Mouse (Mus musculus) forebrain, embryonic 16.5 days (tissue): Measurements from ENCODE around the gene Prkar2b. TPM values are rescaled to one million over a fixed set of nuclear protein-coding genes. Genes with fewer than 3 reads are reported as not detected.
A peak's percentile ranks its signal among the peaks of the same experiment; 100 is the strongest.

ENCODE experiments used
- ATAC-seq: fragments of 200-750 bp; cut with Nextera tagmentation; 2 replicates; pipeline ENCODE4 v1.8.0; 2017; ENCODE audit warnings: mild to moderate bottlenecking, moderate library complexity
- H3K27ac ChIP-seq: fragments of 300-500 bp; sonication (generic); 2 replicates; pipeline ENCODE4 v1.5.1; 2014; ENCODE audit warnings: low read length, control low read depth
- H3K27me3 ChIP-seq: fragments of 300-500 bp; sonication (generic); replicated peaks from 2 replicates; pipeline ENCODE4 v1.6.1; 2014; ENCODE audit warnings: low read length; ENCODE audit not compliant: control insufficient read depth, insufficient read depth
- H3K36me3 ChIP-seq: fragments of 300-500 bp; sonication (generic); 2 replicates; pipeline ENCODE4 v1.6.1; 2014; ENCODE audit not compliant: control insufficient read depth, insufficient read depth
- H3K4me1 ChIP-seq: fragments of 300-500 bp; sonication (generic); replicated peaks from 2 replicates; pipeline ENCODE4 v1.6.1; 2014; ENCODE audit warnings: low read length; ENCODE audit not compliant: control insufficient read depth, insufficient read depth
- H3K4me2 ChIP-seq: fragments of 300-500 bp; sonication (generic); 2 replicates; pipeline ENCODE4 v1.6.1; 2014; ENCODE audit warnings: mild to moderate bottlenecking, low read length, control low read depth
- H3K4me3 ChIP-seq: fragments of 300-500 bp; sonication (generic); replicated peaks from 2 replicates; pipeline ENCODE4 v1.5.1; 2014; ENCODE audit warnings: mild to moderate bottlenecking, low read length, control low read depth
- H3K9ac ChIP-seq: fragments of 300-500 bp; sonication (generic); replicated peaks from 2 replicates; pipeline ENCODE4 v1.6.1; 2014; ENCODE audit warnings: low read depth, low read length, control low read depth
- H3K9me3 ChIP-seq: fragments of 300-500 bp; sonication (generic); 2 replicates; pipeline ENCODE4 v1.6.1; 2016; ENCODE audit warnings: low read length; ENCODE audit not compliant: control insufficient read depth
- WGBS: fragments of 180-500 bp; shearing (Covaris S2); extraction: QIAGEN DNeasy Blood & Tissue Kit; methylation state at CpG from one replicate; pipeline ENCODE4 v1.1.7; 2014; 5-methylcytosine and 5-hydroxymethylcytosine counted together
- polyA plus RNA-seq: library from polyadenylated mRNA; unstranded; fragments of >200 nt; fragmentation: Nextera tagmentation; extraction: Ambion mirVana; gene quantifications from 2 replicates; pipeline ENCODE4 v1.2.1, GENCODE M21; 2015

Gene Prkar2b
- polyA plus RNA-seq, 1 experiment from 2014 or later: 140 TPM

GRCm38 (mm10) chr12:31969111-31969510 is 92.0 kb downstream of the Prkar2b start:
- no peaks in the 10 kb centered on the region for H3K9me3 ChIP-seq
- no peak overlapping the region for H3K4me3 ChIP-seq
- no peaks in the 10 kb centered on the region for H3K36me3 ChIP-seq
- H3K27ac ChIP-seq: no peak overlapping the region
- H3K9ac ChIP-seq: no peak overlapping the region
- no peaks in the 10 kb centered on the region for H3K27me3 ChIP-seq
- peaks cover 8% of the 10 kb centered on the region for H3K4me1 ChIP-seq
- no peak for ATAC-seq
- WGBS: 0% methylated on average over 1 of the region's 1 CpGs
- H3K4me2 ChIP-seq: no peak overlapping the region

- Histone ChIP-seq H3K27ac (no peak overlapping the region), H3K36me3 (no peaks in the 10 kb centered on the region), H3K9ac (no peak overlapping the region), H3K4me1 (peaks cover 3% of the 10 kb centered on the region; the same call in 1 of the 2 replicates), H3K4me3 (no peak overlapping the region), H3K9me3 (no peaks in the 10 kb centered on the region), H3K27me3 (no peaks in the 10 kb centered on the region), H3K4me2 (no peak overlapping the region)
- ATAC-seq: peak; percentile 46
- WGBS: 2% methylated on average over 2 of the region's 2 CpGs
Measured at GRCm38 (mm10) chr12:31967536-31967935, 93.6 kb downstream of the Prkar2b start.

- no peak overlapping the region for H3K4me3 ChIP-seq
- 86% methylated on average over 4 of the region's 4 CpGs for WGBS
- H3K27me3 ChIP-seq: no peaks in the 10 kb centered on the region
- no peak overlapping the region for H3K9ac ChIP-seq
- H3K9me3 ChIP-seq: no peaks in the 10 kb centered on the region
- no peak overlapping the region for H3K4me2 ChIP-seq
- ATAC-seq: no peak
- H3K4me1 ChIP-seq: peaks cover 3% of the 10 kb centered on the region; the same call in 1 of the 2 replicates
- no peaks in the 10 kb centered on the region for H3K36me3 ChIP-seq
- H3K27ac ChIP-seq: peak overlapping the region; percentile 50; the same call in 1 of the 2 replicates
Measured at GRCm38 (mm10) chr12:31966405-31966804, 94.7 kb downstream of the Prkar2b start.

GRCm38 (mm10) chr12:31965517-31966212 is 95.4 kb downstream of the Prkar2b start:
- H3K4me2 ChIP-seq: no peak overlapping the region
- no peak overlapping the region for H3K4me3 ChIP-seq
- H3K27me3 ChIP-seq: no peaks in the 10 kb centered on the region
- ATAC-seq: peak; percentile 62
- no peaks in the 10 kb centered on the region for H3K36me3 ChIP-seq
- peaks cover 3% of the 10 kb centered on the region; the same call in 1 of the 2 replicates for H3K4me1 ChIP-seq
- peak overlapping the region; percentile 50; the same call in 1 of the 2 replicates for H3K27ac ChIP-seq
- 74% methylated on average over 12 of the region's 12 CpGs for WGBS
- H3K9ac ChIP-seq: no peak overlapping the region
- H3K9me3 ChIP-seq: no peaks in the 10 kb centered on the region

- no peaks in the 10 kb centered on the region for H3K27me3 ChIP-seq
- H3K36me3 ChIP-seq: no peaks in the 10 kb centered on the region
- H3K4me1 ChIP-seq: peaks cover 3% of the 10 kb centered on the region; the same call in 1 of the 2 replicates
- 66% methylated on average over 6 of the region's 6 CpGs for WGBS
- no peak overlapping the region for H3K4me3 ChIP-seq
- no peak overlapping the region for H3K9ac ChIP-seq
- H3K27ac ChIP-seq: no peak overlapping the region
- no peak overlapping the region for H3K4me2 ChIP-seq
- no peaks in the 10 kb centered on the region for H3K9me3 ChIP-seq
- peak; percentile 7; the same call in 1 of the 2 replicates for ATAC-seq
Measured at GRCm38 (mm10) chr12:31964074-31964473, 97.0 kb downstream of the Prkar2b start.

- H3K4me2 ChIP-seq: no peak overlapping the region
- H3K9me3 ChIP-seq: no peaks in the 10 kb centered on the region
- H3K36me3 ChIP-seq: no peaks in the 10 kb centered on the region
- WGBS: 91% methylated on average over 4 of the region's 4 CpGs
- H3K27me3 ChIP-seq: no peaks in the 10 kb centered on the region
- no peak overlapping the region for H3K9ac ChIP-seq
- ATAC-seq: no peak
- H3K4me1 ChIP-seq: no peaks in the 10 kb centered on the region
- no peak overlapping the region for H3K4me3 ChIP-seq
- H3K27ac ChIP-seq: no peak overlapping the region
Measured at GRCm38 (mm10) chr12:31955843-31956242, 105.3 kb downstream of the Prkar2b start.

- Histone ChIP-seq H3K9me3 (no peaks in the 10 kb centered on the region), H3K4me1 (peaks cover 5% of the 10 kb centered on the region; the same call in 1 of the 2 replicates), H3K9ac (peak overlapping the region; percentile 58), H3K36me3 (no peaks in the 10 kb centered on the region), H3K4me3 (peak overlapping the region; percentile 48), H3K4me2 (peak overlapping the region; percentile 76), H3K27me3 (no peaks in the 10 kb centered on the region), H3K27ac (peak overlapping the region; percentile 93)
- WGBS: 4% methylated on average over 9 of the region's 9 CpGs
- ATAC-seq: no peak
Measured at GRCm38 (mm10) chr12:31950659-31951031, 110.5 kb downstream of the Prkar2b start.

GRCm38 (mm10) chr12:31949759-31950658 is 111.1 kb downstream of the Prkar2b start, which contains the start of gene Hbp1:
Gene Hbp1 (minus strand): TSS chr12:31950535.
- WGBS: under 1% methylated on average over 60 of the region's 71 CpGs
- peak within 1 kb of the TSS; percentile 76 for H3K4me2 ChIP-seq
- no peaks in the 10 kb centered on the region for H3K9me3 ChIP-seq
- H3K4me3 ChIP-seq: peak within 1 kb of the TSS; percentile 89
- H3K27me3 ChIP-seq: no peaks in the 10 kb centered on the region
- H3K27ac ChIP-seq: peak within 1 kb of the TSS; percentile 99
- H3K36me3 ChIP-seq: no peaks in the 10 kb centered on the region
- peak; percentile 97 for ATAC-seq
- peaks cover 5% of the 10 kb centered on the region; the same call in 1 of the 2 replicates for H3K4me1 ChIP-seq
- H3K9ac ChIP-seq: peak within 1 kb of the TSS; percentile 90

- Histone ChIP-seq H3K9me3 (no peaks in the 10 kb centered on the region), H3K27me3 (no peaks in the 10 kb centered on the region), H3K9ac (peak overlapping the region; percentile 90), H3K36me3 (no peaks in the 10 kb centered on the region), H3K4me2 (peak overlapping the region; percentile 67), H3K4me3 (peak overlapping the region; percentile 89), H3K4me1 (peaks cover 5% of the 10 kb centered on the region; the same call in 1 of the 2 replicates), H3K27ac (peak overlapping the region; percentile 99)
- ATAC-seq: peak; percentile 73
- 0% methylated on average over 57 of the region's 58 CpGs for WGBS
Measured at GRCm38 (mm10) chr12:31949193-31949741, 111.8 kb downstream of the Prkar2b start.
